Mouse (Mus musculus) small intestine, adult 2 months (tissue): ENCODE data around the gene Dbp. TPM values are rescaled to one million over a fixed set of nuclear protein-coding genes. Genes with fewer than 3 reads are reported as not detected.

Experiments used
- H3K27ac ChIP-seq: fragments of 200-500 bp; 2 replicates; pipeline ENCODE4 v1.5.1; 2012; ENCODE audit warnings: low read depth, low read length, control low read depth, inconsistent platforms; ENCODE audit not compliant: insufficient read depth
- H3K27me3 ChIP-seq: fragments of 200-500 bp; 2 replicates; pipeline ENCODE4 v1.6.1; 2012; ENCODE audit warnings: mild to moderate bottlenecking, moderate library complexity, low read length, inconsistent platforms; ENCODE audit not compliant: control insufficient read depth, insufficient read depth
- H3K36me3 ChIP-seq: fragments of 200-500 bp; 2 replicates; pipeline ENCODE4 v1.6.1; 2012; ENCODE audit warnings: mild to moderate bottlenecking, low read length, control low read depth, inconsistent platforms; ENCODE audit not compliant: control insufficient read depth, insufficient read depth
- H3K4me1 ChIP-seq: fragments of 200-500 bp; 2 replicates; pipeline ENCODE4 v1.6.1; 2012; ENCODE audit warnings: low read length, inconsistent platforms, mixed read lengths; ENCODE audit not compliant: control insufficient read depth, insufficient read depth, insufficient read length
- H3K4me3 ChIP-seq: fragments of 200-500 bp; 2 replicates; pipeline ENCODE4 v1.5.1; 2012; ENCODE audit warnings: low read depth, mild to moderate bottlenecking, control low read depth, inconsistent platforms, low read length, moderate library complexity
- CTCF ChIP-seq: fragments of 200-500 bp; IDR thresholded peaks from 2 replicates; pipeline ENCODE4 v1.5.1; 2012; ENCODE audit warnings: low read depth, mild to moderate bottlenecking, control low read depth, inconsistent platforms, low read length, moderate library complexity, mixed read lengths; ENCODE audit not compliant: insufficient replicate concordance, insufficient read length; ENCODE audit errors: extremely low read depth
- POLR2A ChIP-seq: fragments of 200-500 bp; IDR thresholded peaks from 2 replicates; pipeline ENCODE4 v1.6.1; 2012; ENCODE audit warnings: low read depth, mild to moderate bottlenecking, control low read depth, inconsistent platforms, low read length, moderate library complexity
- WGBS: fragments of 180-500 bp; shearing (Covaris S2); methylation state at CpG from one replicate; pipeline ENCODE4 v1.1.7; 2018; 5-methylcytosine and 5-hydroxymethylcytosine counted together
- polyA plus RNA-seq: library from polyadenylated mRNA; depleted of rRNA; stranded (reverse); fragments of >200 nt; gene quantifications from 2 replicates; pipeline ENCODE4 v1.2.3, GENCODE M21; 2012

The Dbp gene
- polyA plus RNA-seq, 1 experiment: 13.1 TPM

GRCm38 (mm10) chr7:45709677-45710355, 4.9 kb downstream of the Dbp start:
- WGBS: 44% methylated on average over 14 of the region's 14 CpGs
- H3K27me3 ChIP-seq: no peaks in the 10 kb centered on the region
- H3K4me1 ChIP-seq: peaks cover 43% of the 10 kb centered on the region
- peak overlapping the region; percentile 100 for H3K27ac ChIP-seq
- H3K4me3 ChIP-seq: no peak overlapping the region
- TF ChIP-seq POLR2A: 0 out of 2 replicates have a peak, but pooled peaks have one; percentile 22
- TF ChIP-seq CTCF: no peak
- peaks cover 51% of the 10 kb centered on the region for H3K36me3 ChIP-seq

DNA sequence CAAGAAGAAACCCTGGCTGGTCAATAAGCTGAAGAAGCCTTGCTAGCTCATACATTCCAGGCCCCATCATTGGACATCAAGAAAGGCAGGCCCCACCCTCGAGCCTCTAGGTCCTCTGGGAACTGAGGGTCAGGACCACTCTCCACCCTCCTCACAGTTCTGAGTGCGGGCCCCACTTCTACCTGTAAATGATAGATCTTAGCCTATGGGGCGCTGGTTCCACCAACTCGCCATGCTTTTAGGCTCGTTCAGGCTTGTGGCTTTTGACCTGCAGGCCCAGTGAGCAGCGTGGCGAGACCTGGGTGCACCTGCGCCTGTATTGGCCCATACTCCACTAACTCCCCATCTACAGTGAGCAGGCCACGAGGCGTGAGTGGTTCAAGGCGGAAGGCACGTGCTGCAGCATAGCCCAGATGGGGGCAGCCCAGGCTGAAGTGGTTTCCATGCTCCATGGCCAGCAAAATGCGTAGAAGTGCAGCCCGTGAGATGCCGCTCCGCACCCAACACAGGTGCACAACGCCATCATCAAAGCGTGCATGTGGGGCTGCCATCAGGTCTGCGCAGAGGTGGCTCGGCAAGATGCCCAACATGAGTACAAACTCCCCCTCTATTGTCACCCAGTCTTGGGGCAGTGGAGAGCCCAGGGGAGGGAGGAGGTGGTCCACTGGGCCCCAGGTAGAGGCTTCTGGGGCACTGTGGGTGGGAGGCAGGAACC, 5.7 kb downstream of the Dbp start:
- no peak for TF ChIP-seq POLR2A
- TF ChIP-seq CTCF: no peak
- WGBS: 86% methylated on average over 20 of the region's 20 CpGs
- H3K4me1 ChIP-seq: peaks cover 46% of the 10 kb centered on the region
- H3K36me3 ChIP-seq: peaks cover 51% of the 10 kb centered on the region
- no peak overlapping the region for H3K27ac ChIP-seq
- no peaks in the 10 kb centered on the region for H3K27me3 ChIP-seq
- H3K4me3 ChIP-seq: no peak overlapping the region

- WGBS: 81% methylated on average over 24 of the region's 24 CpGs
- Histone ChIP-seq H3K4me1 (peaks cover 50% of the 10 kb centered on the region), H3K36me3 (peaks cover 51% of the 10 kb centered on the region), H3K27ac (0 out of 2 replicates have a peak overlapping the region, but pooled peaks have one; percentile 64), H3K4me3 (peak overlapping the region; percentile 51), H3K27me3 (no peaks in the 10 kb centered on the region)
- TF ChIP-seq POLR2A (no peak), CTCF (no peak)
Measured at GRCm38 (mm10) chr7:45711316-45712021, 6.6 kb downstream of the Dbp start.

DNA sequence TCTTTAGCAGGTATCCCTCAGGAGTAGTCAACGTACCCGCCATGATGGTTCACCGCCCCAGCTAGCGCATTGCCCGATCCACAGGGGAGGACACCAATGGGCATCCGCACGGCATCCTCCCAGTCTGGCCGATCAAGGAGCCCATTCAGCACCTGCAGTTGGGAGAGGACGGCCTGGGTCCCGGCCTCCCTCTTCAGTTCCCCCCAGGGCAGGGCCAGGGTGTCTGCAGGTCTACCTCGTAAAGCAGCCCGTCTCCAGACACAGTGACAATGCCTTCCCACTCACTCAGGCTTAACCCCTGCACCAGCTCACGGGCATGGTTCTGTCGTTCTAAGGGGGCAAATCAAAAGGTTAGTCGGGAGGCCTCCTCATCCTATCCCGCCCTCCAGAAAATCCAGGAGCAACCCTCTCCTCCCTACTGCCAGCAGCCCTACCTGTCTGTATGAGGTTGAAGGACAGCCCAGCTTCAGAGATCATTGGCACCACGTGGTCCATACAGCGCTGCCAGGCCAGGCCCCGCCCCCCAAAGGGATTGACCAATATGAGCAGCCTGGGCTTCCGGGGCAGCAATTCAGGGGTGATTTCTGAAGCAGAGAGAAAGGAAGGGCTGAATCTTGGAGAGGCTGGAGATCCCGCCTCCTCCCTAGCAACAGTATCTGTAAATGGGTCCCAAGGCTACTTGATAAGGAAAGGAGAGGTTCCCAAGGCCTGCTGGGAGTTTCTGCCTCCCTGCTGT, 7.3 kb downstream of the Dbp start:
- H3K27ac ChIP-seq: peak overlapping the region; percentile 99

DNA sequence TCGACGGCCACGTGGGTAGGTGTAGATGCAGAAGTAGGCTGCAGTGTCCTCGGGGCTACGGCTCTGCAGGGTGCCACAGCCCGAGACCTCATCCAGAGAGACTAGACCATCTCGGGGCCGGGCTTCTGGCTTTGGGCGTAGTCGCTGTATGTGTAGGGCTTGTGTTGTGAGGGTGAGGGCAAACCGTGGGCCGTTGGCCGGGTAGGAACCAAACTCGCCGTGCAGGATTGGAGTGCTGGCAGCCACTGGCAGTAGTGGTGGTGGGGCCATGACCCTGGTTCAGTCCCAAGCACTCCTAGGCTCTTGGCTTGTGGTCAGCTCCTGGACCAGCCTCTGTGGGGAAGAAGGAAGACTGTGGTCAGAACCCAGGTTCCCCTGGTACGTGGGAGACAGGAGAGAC, 8.5 kb downstream of the Dbp start:
- TF ChIP-seq POLR2A (no peak), CTCF (no peak)
- 31% methylated on average over 16 of the region's 16 CpGs for WGBS
- Histone ChIP-seq H3K4me3 (peak overlapping the region; percentile 59), H3K27me3 (no peaks in the 10 kb centered on the region), H3K36me3 (peaks cover 48% of the 10 kb centered on the region), H3K27ac (peak overlapping the region; percentile 99), H3K4me1 (peaks cover 47% of the 10 kb centered on the region)

More for the DNA sequence above, 7.3 kb downstream of the Dbp start:
- Histone ChIP-seq H3K36me3 (peaks cover 50% of the 10 kb centered on the region), H3K27me3 (no peaks in the 10 kb centered on the region), H3K4me3 (peak overlapping the region; percentile 51), H3K4me1 (peaks cover 49% of the 10 kb centered on the region)
- TF ChIP-seq POLR2A (peak; percentile 46; the same call in 1 of the 2 replicates), CTCF (no peak)
- WGBS: 41% methylated on average over 21 of the region's 21 CpGs

GRCm38 (mm10) chr7:45713881-45714520, 9.1 kb downstream of the Dbp start:
- H3K36me3 ChIP-seq: peaks cover 42% of the 10 kb centered on the region
- TF ChIP-seq POLR2A (no peak), CTCF (no peak)
- no peaks in the 10 kb centered on the region for H3K27me3 ChIP-seq
- H3K27ac ChIP-seq: peak overlapping the region; percentile 99
- peak overlapping the region; percentile 69 for H3K4me3 ChIP-seq
- peaks cover 41% of the 10 kb centered on the region for H3K4me1 ChIP-seq
- 24% methylated on average over 6 of the region's 6 CpGs for WGBS
